Mouse (Mus musculus) liver, embryonic 15.5 days (tissue): ENCODE measurements around the gene Cldn10. TPM values are rescaled to one million over a fixed set of nuclear protein-coding genes. Genes with fewer than 3 reads are reported as not detected.
"Not testable (repeated sequence)": the region's sequence is repeated elsewhere in the genome, so short reads cannot be mapped to it uniquely, and the experiment has no call there.

ENCODE experiments used
- ATAC-seq: fragments of 200-750 bp; cut with Nextera tagmentation; 2 replicates; pipeline ENCODE4 v1.8.0; 2017; ENCODE audit warnings: moderate number of reproducible peaks, mild to moderate bottlenecking, moderate library complexity; ENCODE audit not compliant: insufficient read depth
- H3K27ac ChIP-seq: fragments of 300-500 bp; sonication (generic); replicated peaks from 2 replicates; pipeline ENCODE4 v1.5.1; 2015; ENCODE audit warnings: mild to moderate bottlenecking, inconsistent platforms
- H3K27me3 ChIP-seq: fragments of 300-500 bp; sonication (generic); 2 replicates; pipeline ENCODE4 v1.6.1; 2015; ENCODE audit warnings: mild to moderate bottlenecking, inconsistent platforms
- H3K36me3 ChIP-seq: fragments of 300-500 bp; sonication (generic); replicated peaks from 2 replicates; pipeline ENCODE4 v1.6.1; 2015; ENCODE audit warnings: moderate library complexity, mild to moderate bottlenecking, inconsistent platforms
- H3K4me1 ChIP-seq: fragments of 300-500 bp; sonication (generic); replicated peaks from 2 replicates; pipeline ENCODE4 v1.6.1; 2015; ENCODE audit warnings: inconsistent platforms
- H3K4me2 ChIP-seq: fragments of 300-500 bp; sonication (generic); 2 replicates; pipeline ENCODE4 v1.6.1; 2015; ENCODE audit warnings: moderate library complexity, mild to moderate bottlenecking, inconsistent platforms
- H3K4me3 ChIP-seq: fragments of 300-500 bp; sonication (generic); replicated peaks from 2 replicates; pipeline ENCODE4 v1.5.1; 2015; ENCODE audit warnings: mild to moderate bottlenecking, inconsistent platforms
- H3K9ac ChIP-seq: fragments of 300-500 bp; sonication (generic); 2 replicates; pipeline ENCODE4 v1.6.1; 2015; ENCODE audit warnings: moderate library complexity, mild to moderate bottlenecking, inconsistent platforms
- H3K9me3 ChIP-seq: fragments of 300-500 bp; sonication (generic); replicated peaks from 2 replicates; pipeline ENCODE4 v1.6.1; 2016; ENCODE audit warnings: inconsistent platforms
- WGBS: fragments of 180-500 bp; shearing (Covaris S2); methylation state at CpG from one replicate; pipeline ENCODE4 v1.1.7; 2015; ENCODE audit warnings: mixed read lengths; ENCODE audit not compliant: insufficient replicate concordance; 5-methylcytosine and 5-hydroxymethylcytosine counted together
- polyA plus RNA-seq: library from polyadenylated mRNA; unstranded; fragments of >200 nt; fragmentation: Nextera tagmentation; extraction: Ambion mirVana; gene quantifications from 2 replicates; pipeline ENCODE4 v1.2.1, GENCODE M21; 2015

The Cldn10 gene
- polyA plus RNA-seq, result 0.30 and 0.99 TPM in 2 replicates

DNA sequence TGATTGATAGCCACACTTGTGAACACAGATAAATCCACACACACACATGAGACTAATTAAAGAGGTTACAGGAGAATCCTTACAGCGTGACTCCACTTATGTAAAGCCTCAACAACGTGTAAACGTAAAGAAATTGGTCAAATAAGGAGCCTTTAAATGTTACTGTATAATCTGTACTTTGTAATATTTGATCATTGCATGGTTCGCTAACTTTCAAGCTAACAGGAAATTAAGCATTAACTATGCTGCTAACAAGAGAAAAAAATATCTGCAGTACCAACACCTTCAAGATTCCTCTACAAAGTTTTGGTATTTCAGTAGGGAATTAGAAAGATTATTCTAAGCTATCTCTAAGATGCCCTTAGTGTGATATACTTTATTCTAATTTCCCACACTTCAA, at the start of gene Cldn10:
Gene Cldn10 (plus strand): TSS at position 288 of the 400 bp plus-strand sequence.
- WGBS, result 72% methylated on average over 4 of the region's 4 CpGs
- ATAC-seq, result no peak
- Histone ChIP-seq H3K27ac (0 out of 2 replicates have a peak within 1 kb of the TSS, but pooled peaks have one; percentile 20), H3K9me3 (no peaks in the 10 kb centered on the region), H3K27me3 (no peaks in the 10 kb centered on the region), H3K4me3 (no peak within 1 kb of the TSS), H3K9ac (no peak within 1 kb of the TSS), H3K4me2 (no peak within 1 kb of the TSS), H3K4me1 (peaks cover 37% of the 10 kb centered on the region), H3K36me3 (no peaks in the 10 kb centered on the region)

- Histone ChIP-seq H3K4me1 (no peaks in the 10 kb centered on the region), H3K9ac (no peak overlapping the region), H3K4me2 (no peak overlapping the region), H3K36me3 (no peaks in the 10 kb centered on the region), H3K9me3 (no peaks in the 10 kb centered on the region), H3K27ac (no peak overlapping the region), H3K27me3 (peaks cover 9% of the 10 kb centered on the region; the same call in 1 of the 2 replicates), H3K4me3 (no peak overlapping the region)
- ATAC-seq, result no peak
These were observed 45.9 kb upstream of the Cldn10 start for GRCm38 (mm10) chr14:118741780-118742179.

- ATAC-seq, result no peak
- H3K27ac ChIP-seq, result no peak overlapping the region
- no peaks in the 10 kb centered on the region for H3K9me3 ChIP-seq
These were observed 44.8 kb upstream of the Cldn10 start for GRCm38 (mm10) chr14:118742862-118743261.

DNA sequence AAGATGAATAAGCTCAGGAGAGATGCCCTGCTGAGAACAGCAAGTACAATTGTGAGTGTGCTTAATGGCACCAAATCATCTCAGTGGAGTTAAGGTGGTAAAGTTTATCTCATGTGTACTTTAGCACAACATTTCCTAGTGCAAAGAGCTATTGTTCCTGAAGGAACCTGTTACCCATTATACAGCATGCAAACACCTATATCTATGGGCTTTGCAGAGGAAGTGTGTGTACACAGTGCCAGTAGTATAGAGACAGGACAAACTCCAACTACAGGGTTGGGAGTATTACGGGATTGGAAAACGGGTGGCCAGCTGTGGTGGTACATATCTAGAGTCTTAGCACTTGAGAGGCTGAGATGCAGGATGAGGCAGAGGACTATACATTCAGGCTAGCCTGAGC, 38.6 kb upstream of the Cldn10 start:
- no peaks in the 10 kb centered on the region for H3K9me3 ChIP-seq
- no peak overlapping the region for H3K27ac ChIP-seq
- no peak for ATAC-seq
- peaks cover 3% of the 10 kb centered on the region; the same call in 1 of the 2 replicates for H3K27me3 ChIP-seq
- WGBS, result 72% methylated on average over 2 of the region's 2 CpGs
- H3K4me2 ChIP-seq, result no peak overlapping the region
- peaks cover 28% of the 10 kb centered on the region for H3K4me1 ChIP-seq
- no peaks in the 10 kb centered on the region for H3K36me3 ChIP-seq
- H3K9ac ChIP-seq, result no peak overlapping the region
- no peak overlapping the region for H3K4me3 ChIP-seq

More at GRCm38 (mm10) chr14:118742862-118743261, 44.8 kb upstream of the Cldn10 start:
- no peak overlapping the region for H3K9ac ChIP-seq
- no peak overlapping the region for H3K4me2 ChIP-seq
- H3K4me1 ChIP-seq, result no peaks in the 10 kb centered on the region
- no peaks in the 10 kb centered on the region for H3K36me3 ChIP-seq
- no peak overlapping the region for H3K4me3 ChIP-seq
- peaks cover 9% of the 10 kb centered on the region; the same call in 1 of the 2 replicates for H3K27me3 ChIP-seq
- WGBS, result 50% methylated on average over 5 of the region's 5 CpGs

DNA sequence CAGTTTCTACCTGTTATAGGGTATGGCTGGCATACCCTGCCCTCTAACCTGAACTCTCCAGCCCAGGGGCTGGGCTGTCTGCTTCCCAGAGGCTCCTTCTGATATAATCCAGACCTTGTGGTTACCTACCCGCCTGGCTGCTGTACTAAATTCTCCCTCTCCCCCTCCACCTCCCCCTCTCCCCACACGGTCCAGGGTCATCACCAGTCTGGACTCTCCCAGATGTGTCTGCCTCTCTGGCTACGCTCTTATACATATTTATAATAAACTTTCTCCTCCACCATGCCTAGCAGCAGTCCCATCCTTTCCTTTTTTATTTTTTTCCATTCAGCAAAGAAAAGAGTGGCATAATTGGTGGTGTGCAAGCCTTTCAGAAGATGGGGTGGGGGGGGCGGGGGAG, 38.0 kb upstream of the Cldn10 start:
- H3K4me3 ChIP-seq, result no peak overlapping the region
- H3K4me2 ChIP-seq, result no peak overlapping the region; the same call in 1 of the 2 replicates
- peaks cover 28% of the 10 kb centered on the region for H3K4me1 ChIP-seq
- no peaks in the 10 kb centered on the region for H3K36me3 ChIP-seq
- no peaks in the 10 kb centered on the region for H3K9me3 ChIP-seq
- H3K27ac ChIP-seq, result peak overlapping the region; percentile 84
- ATAC-seq, result no peak
- no peak overlapping the region for H3K9ac ChIP-seq
- 39% methylated on average over 4 of the region's 4 CpGs for WGBS
- H3K27me3 ChIP-seq, result peaks cover 3% of the 10 kb centered on the region; the same call in 1 of the 2 replicates

DNA sequence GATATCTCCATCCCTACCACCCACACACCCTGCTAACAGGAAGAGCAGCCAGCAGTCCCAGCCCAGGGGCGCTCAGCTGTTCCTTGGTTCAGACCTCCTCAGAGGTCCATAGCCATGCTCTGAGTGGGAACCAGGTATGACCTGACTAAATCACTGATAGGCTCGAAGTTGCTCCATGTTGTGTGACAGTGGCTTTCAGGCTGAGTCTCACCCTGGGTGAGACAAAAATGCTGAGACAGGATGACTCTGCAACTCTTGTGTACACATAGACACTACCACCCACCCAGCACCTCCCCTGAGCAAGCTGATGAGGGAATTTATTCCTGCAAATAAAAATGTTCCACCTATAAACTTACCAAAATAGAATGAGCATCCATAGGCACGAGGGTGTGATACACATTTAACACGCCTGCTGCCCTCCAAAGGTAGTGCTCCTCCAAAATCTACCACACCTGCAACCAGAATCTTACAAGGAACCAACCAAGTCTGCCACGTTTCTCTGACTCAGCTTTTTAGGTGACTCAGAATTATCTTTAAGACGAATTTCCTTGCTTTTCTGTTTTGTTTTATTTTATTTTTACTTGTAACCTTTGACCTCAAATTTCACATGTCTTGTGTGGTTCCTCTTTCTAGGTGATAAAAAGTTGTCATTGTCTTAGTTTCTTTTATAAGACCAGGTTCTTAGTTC, 37.1 kb upstream of the Cldn10 start:
- Histone ChIP-seq H3K9ac (no peak overlapping the region), H3K4me3 (no peak overlapping the region), H3K27ac (peak overlapping the region; percentile 84), H3K4me1 (peaks cover 28% of the 10 kb centered on the region), H3K36me3 (no peaks in the 10 kb centered on the region), H3K4me2 (peak overlapping the region; percentile 42), H3K27me3 (no peaks in the 10 kb centered on the region), H3K9me3 (no peaks in the 10 kb centered on the region)
- 41% methylated on average over 6 of the region's 6 CpGs for WGBS
- ATAC-seq, result peak; percentile 100

DNA sequence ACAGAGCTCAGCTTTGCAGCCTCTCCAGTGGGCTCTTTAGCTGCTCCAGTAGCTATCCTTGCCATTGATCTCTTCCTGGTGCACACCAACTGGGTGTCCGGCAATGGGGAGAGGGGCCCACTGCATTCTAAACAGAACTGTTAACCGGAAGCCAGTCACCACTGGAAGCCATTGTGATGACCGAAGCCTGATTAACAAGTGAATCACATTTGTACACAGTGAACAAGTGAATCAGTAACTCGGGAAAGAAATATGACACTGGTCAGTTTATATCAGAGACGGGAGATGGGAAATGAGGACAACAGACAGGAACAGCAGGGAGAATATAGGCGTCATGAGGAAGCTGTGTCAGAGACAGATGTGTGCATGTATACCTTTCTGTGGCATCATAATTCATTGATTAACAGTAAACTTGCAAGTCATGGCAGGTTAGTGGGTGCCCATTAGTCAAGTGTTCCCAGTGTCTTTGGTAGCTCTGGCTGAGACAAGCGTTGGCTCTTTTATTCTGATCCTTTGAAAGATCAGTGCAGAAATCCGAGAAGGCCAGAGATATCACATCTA, 36.4 kb upstream of the Cldn10 start:
- ATAC-seq, result peak; percentile 38
- Histone ChIP-seq H3K36me3 (no peaks in the 10 kb centered on the region), H3K4me2 (peak overlapping the region; percentile 42; the same call in 1 of the 2 replicates), H3K27ac (peak overlapping the region; percentile 84), H3K27me3 (no peaks in the 10 kb centered on the region), H3K4me3 (no peak overlapping the region), H3K9ac (no peak overlapping the region), H3K9me3 (no peaks in the 10 kb centered on the region), H3K4me1 (peaks cover 28% of the 10 kb centered on the region)
- 72% methylated on average over 8 of the region's 8 CpGs for WGBS

- ATAC-seq, result no peak
- Histone ChIP-seq H3K4me2 (no peak overlapping the region), H3K27me3 (no peaks in the 10 kb centered on the region), H3K4me1 (peaks cover 7% of the 10 kb centered on the region), H3K9ac (no peak overlapping the region), H3K36me3 (no peaks in the 10 kb centered on the region), H3K27ac (no peak overlapping the region), H3K9me3 (no peaks in the 10 kb centered on the region), H3K4me3 (no peak overlapping the region)
- 57% methylated on average over 4 of the region's 4 CpGs for WGBS
These were observed 31.7 kb upstream of the Cldn10 start for GRCm38 (mm10) chr14:118756015-118756414.

DNA sequence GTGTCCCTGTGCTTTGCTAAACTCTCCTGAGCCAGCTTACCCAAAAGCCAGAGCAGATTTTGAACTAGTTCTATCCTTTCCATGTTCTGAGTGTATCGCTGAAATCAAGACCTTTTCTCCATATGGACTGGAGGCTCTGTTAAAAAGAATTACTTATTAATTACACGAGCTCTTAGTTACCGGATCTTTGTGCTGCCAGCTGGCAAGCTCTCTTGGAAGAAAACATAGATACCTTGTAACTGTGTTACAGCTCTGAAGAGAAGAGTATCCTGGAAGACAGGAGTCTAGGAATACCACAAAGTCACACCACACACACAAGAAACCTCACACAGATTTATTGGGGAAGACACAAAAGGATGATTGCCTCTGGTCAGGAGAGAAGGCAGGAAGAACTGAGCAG, 31.1 kb upstream of the Cldn10 start:
- H3K9ac ChIP-seq, result no peak overlapping the region
- no peaks in the 10 kb centered on the region for H3K36me3 ChIP-seq
- no peak overlapping the region for H3K27ac ChIP-seq
- 71% methylated on average over 3 of the region's 3 CpGs for WGBS
- H3K4me2 ChIP-seq, result no peak overlapping the region
- no peak overlapping the region for H3K4me3 ChIP-seq
- no peaks in the 10 kb centered on the region for H3K9me3 ChIP-seq
- no peak for ATAC-seq
- peaks cover 1% of the 10 kb centered on the region for H3K4me1 ChIP-seq
- H3K27me3 ChIP-seq, result no peaks in the 10 kb centered on the region

- WGBS, result 74% methylated on average over 13 of the region's 13 CpGs
- H3K27me3 ChIP-seq, H3K9ac ChIP-seq, H3K4me2 ChIP-seq, H3K36me3 ChIP-seq, H3K4me3 ChIP-seq, ATAC-seq, H3K9me3 ChIP-seq, H3K27ac ChIP-seq: not testable (repeated sequence)
- H3K4me1 ChIP-seq, result peaks cover 21% of the 10 kb centered on the region
These were observed 24.3 kb upstream of the Cldn10 start for GRCm38 (mm10) chr14:118763362-118763761.

GRCm38 (mm10) chr14:118763917-118764495, 23.7 kb upstream of the Cldn10 start:
- H3K9me3 ChIP-seq, result no peaks in the 10 kb centered on the region
- H3K27me3 ChIP-seq, result no peaks in the 10 kb centered on the region
- WGBS, result 75% methylated on average over 9 of the region's 9 CpGs
- H3K4me2 ChIP-seq, result no peak overlapping the region
- H3K4me3 ChIP-seq, result no peak overlapping the region
- no peak overlapping the region for H3K9ac ChIP-seq
- no peak for ATAC-seq
- H3K27ac ChIP-seq, result no peak overlapping the region
- peaks cover 25% of the 10 kb centered on the region for H3K4me1 ChIP-seq
- no peaks in the 10 kb centered on the region for H3K36me3 ChIP-seq
